Mouse (Mus musculus) liver, embryonic 14.5 days (tissue): ENCODE data around the gene Lcmt1. TPM values are rescaled to one million over a fixed set of nuclear protein-coding genes. Genes with fewer than 3 reads are reported as not detected.

Source experiments
- ATAC-seq: fragments of 200-750 bp; cut with Nextera tagmentation; 2 replicates; pipeline ENCODE4 v1.8.0; 2017; ENCODE audit warnings: moderate number of reproducible peaks, mild to moderate bottlenecking, moderate library complexity; ENCODE audit not compliant: insufficient read depth
- DNase-seq, 3 experiments: peaks; one replicate each; pipeline ENCODE4 v3.0.0-alpha.2; 2012 to 2013; ENCODE audit warnings: low read depth in 3 of 3, low spot score in 3 of 3
- H3K27ac ChIP-seq: fragments of 300-500 bp; sonication (generic); 2 replicates; pipeline ENCODE4 v1.5.1; 2014; ENCODE audit warnings: moderate library complexity, mild to moderate bottlenecking, control low read depth, inconsistent platforms
- H3K27me3 ChIP-seq: fragments of 300-500 bp; sonication (generic); 2 replicates; pipeline ENCODE4 v1.6.1; 2014; ENCODE audit warnings: mild to moderate bottlenecking, low read length, moderate library complexity; ENCODE audit not compliant: control insufficient read depth, insufficient read depth
- H3K36me3 ChIP-seq: fragments of 300-500 bp; sonication (generic); replicated peaks from 2 replicates; pipeline ENCODE4 v1.6.1; 2014; ENCODE audit warnings: low read depth; ENCODE audit not compliant: control insufficient read depth, insufficient read depth
- H3K4me1 ChIP-seq, 2 experiments: fragments of 200-500 bp in 1 of 2; fragments of 300-500 bp in 1 of 2; sonication (generic) in 1 of 2; replicated peaks; 2 replicates each; pipeline ENCODE4 v1.6.1; 2012 to 2014; ENCODE audit warnings: antibody characterized with exemption in 1 of 2, inconsistent platforms in 1 of 2, low read length in 1 of 2; ENCODE audit not compliant: control insufficient read depth in 2 of 2, insufficient read depth in 2 of 2
- H3K4me2 ChIP-seq: fragments of 300-500 bp; sonication (generic); 2 replicates; pipeline ENCODE4 v1.6.1; 2014; ENCODE audit warnings: low read depth, mild to moderate bottlenecking, control low read depth, moderate library complexity
- H3K4me3 ChIP-seq, 2 experiments: fragments of 200-500 bp in 1 of 2; fragments of 300-500 bp in 1 of 2; sonication (generic) in 1 of 2; 2 replicates each; pipeline ENCODE4 v1.5.1; 2012 to 2014; ENCODE audit warnings: low read depth in 2 of 2, low read length in 2 of 2, mild to moderate bottlenecking in 2 of 2, control low read depth in 1 of 2, inconsistent platforms in 1 of 2, moderate library complexity in 1 of 2; ENCODE audit not compliant: insufficient read depth in 1 of 2
- H3K9ac ChIP-seq: fragments of 300-500 bp; sonication (generic); replicated peaks from 2 replicates; pipeline ENCODE4 v1.6.1; 2014; ENCODE audit warnings: mild to moderate bottlenecking, control low read depth, moderate library complexity
- H3K9me3 ChIP-seq: fragments of 300-500 bp; sonication (generic); 2 replicates; pipeline ENCODE4 v1.6.1; 2016; ENCODE audit warnings: low read length, mixed read lengths; ENCODE audit not compliant: control insufficient read depth
- CTCF ChIP-seq: IDR thresholded peaks from 2 replicates; pipeline ENCODE4 v1.5.1; 2016; ENCODE audit warnings: antibody characterized with exemption, low read depth, control low read depth
- EP300 ChIP-seq: IDR thresholded peaks from 2 replicates; pipeline ENCODE4 v1.6.1; 2016; ENCODE audit warnings: antibody characterized with exemption, low read depth
- WGBS: fragments of 180-500 bp; shearing (Covaris S2); extraction: QIAGEN DNeasy Blood & Tissue Kit; methylation state at CpG from one replicate; pipeline ENCODE4 v1.1.7; 2014; ENCODE audit not compliant: insufficient replicate concordance; 5-methylcytosine and 5-hydroxymethylcytosine counted together
- polyA plus RNA-seq, 2 experiments: library from polyadenylated mRNA; depleted of rRNA in 1 of 2; stranded (reverse) in 1 of 2; unstranded in 1 of 2; fragments of >200 nt; fragmentation: Nextera tagmentation in 1 of 2; extraction: Ambion mirVana in 1 of 2; gene quantifications; 2 replicates each; pipeline versions ENCODE4 v1.2.1 to v1.2.3; 2012 to 2014

Lcmt1 gene
- polyA plus RNA-seq, 2 experiments, result 18.6 to 23.6 TPM

DNA sequence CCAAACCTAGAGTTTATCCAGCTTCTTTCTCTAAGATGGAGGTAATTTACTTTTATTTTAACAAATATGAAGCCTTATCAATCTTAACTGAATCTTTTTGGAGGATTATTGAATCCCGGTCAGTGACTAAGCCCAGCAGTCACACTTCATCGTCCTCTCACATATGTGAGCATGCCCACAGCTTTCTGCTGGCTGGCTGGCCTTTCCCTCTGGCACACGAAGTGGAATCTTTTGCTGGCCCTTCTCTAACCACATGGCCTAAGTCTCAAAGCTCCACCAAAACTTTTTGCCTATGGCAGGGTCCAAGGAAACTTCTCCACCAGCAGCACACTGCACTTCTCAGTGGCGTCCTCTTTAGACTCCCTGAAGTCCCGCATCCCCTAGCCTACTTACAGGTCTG is 27.7 kb upstream of the Lcmt1 start:
- ATAC-seq (no peak), DNase-seq (no peak)
- H3K27me3 ChIP-seq, result no peaks in the 10 kb centered on the region
- H3K4me1 ChIP-seq, result peaks cover 0 to 18% of the 10 kb centered on the region in 2 experiments; a peak in 3 of 4 replicates
- H3K9me3 ChIP-seq, result no peaks in the 10 kb centered on the region
- no peaks in the 10 kb centered on the region for H3K36me3 ChIP-seq
- 71% methylated on average over 5 of the region's 5 CpGs for WGBS
- no peak overlapping the region for H3K4me2 ChIP-seq
- no peak overlapping the region for H3K4me3 ChIP-seq
- no peak overlapping the region for H3K9ac ChIP-seq
- no peak for TF ChIP-seq CTCF
- no peak for TF ChIP-seq EP300
- no peak overlapping the region for H3K27ac ChIP-seq

DNA sequence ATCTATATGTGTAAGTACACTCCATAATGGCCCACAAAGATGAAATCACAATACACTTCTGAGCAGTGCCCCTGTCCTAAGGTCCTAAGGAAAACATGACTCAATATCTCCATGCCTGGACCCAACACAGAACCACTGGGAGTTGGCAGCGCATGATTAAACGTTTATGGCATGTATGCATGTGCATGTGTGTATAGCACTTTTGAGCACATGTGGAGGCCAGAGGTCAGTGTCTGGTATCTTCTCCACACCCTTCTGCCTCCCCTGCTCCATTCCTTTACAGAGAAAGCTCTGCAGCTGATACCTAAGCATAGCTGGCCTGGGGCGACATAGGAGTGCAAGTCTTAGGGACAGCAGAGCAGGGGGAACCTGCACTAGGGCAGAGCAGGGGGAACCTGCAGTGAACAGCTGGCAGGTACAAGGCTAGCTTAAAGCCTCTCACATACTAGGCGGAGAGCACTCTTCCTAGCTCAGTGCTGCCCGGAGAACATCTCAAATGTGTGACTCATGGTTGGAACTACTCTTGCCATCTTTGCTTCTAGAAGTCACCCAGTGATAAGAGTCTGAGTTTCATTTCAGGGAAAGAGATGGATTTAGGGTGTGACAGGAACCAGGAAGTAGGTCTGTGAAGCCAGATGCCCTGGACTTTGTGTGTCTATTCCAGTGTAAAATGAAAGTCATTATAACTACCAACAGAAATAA is 25.4 kb upstream of the Lcmt1 start:
- Histone ChIP-seq H3K4me3 (no peak overlapping the region), H3K4me1 (peaks cover 2 to 20% of the 10 kb centered on the region in 2 experiments), H3K27ac (no peak overlapping the region), H3K27me3 (no peaks in the 10 kb centered on the region), H3K9ac (no peak overlapping the region), H3K4me2 (no peak overlapping the region), H3K9me3 (no peaks in the 10 kb centered on the region), H3K36me3 (no peaks in the 10 kb centered on the region)
- WGBS, result 74% methylated on average over 5 of the region's 5 CpGs
- ATAC-seq (no peak), DNase-seq (no peak)
- TF ChIP-seq EP300 (no peak), CTCF (no peak)

DNA sequence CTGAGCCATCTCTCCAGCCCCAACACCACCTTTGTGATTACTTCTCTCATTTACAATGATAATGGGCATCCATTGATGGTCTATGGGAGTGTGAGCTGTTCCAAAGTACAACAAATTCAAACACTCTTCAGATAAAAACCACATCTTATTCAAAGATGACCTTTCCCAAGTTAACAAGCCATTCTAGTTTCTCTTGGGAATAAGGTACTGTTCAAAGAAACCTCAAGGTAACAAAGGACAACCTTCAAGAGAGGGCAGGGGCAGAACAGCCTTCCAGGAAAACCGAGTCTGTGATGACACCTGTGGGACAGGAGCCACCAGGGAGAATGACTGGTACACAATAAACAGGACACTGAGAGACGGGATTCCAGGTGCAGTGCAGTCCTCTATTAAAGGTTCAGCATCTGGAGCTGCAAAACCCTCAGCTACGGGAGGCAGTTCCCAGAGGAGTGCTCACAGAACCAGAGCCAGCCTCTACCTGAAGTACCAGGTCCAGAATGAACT is 24.5 kb upstream of the Lcmt1 start:
- Histone ChIP-seq H3K4me2 (no peak overlapping the region), H3K9me3 (no peaks in the 10 kb centered on the region), H3K36me3 (no peaks in the 10 kb centered on the region), H3K9ac (no peak overlapping the region), H3K4me1 (peaks cover 2 to 22% of the 10 kb centered on the region in 2 experiments), H3K27me3 (no peaks in the 10 kb centered on the region), H3K27ac (no peak overlapping the region), H3K4me3 (no peak overlapping the region)
- DNase-seq, result no peak
- ATAC-seq, result no peak
- WGBS, result 74% methylated on average over 3 of the region's 3 CpGs
- no peak for TF ChIP-seq CTCF
- no peak for TF ChIP-seq EP300

DNA sequence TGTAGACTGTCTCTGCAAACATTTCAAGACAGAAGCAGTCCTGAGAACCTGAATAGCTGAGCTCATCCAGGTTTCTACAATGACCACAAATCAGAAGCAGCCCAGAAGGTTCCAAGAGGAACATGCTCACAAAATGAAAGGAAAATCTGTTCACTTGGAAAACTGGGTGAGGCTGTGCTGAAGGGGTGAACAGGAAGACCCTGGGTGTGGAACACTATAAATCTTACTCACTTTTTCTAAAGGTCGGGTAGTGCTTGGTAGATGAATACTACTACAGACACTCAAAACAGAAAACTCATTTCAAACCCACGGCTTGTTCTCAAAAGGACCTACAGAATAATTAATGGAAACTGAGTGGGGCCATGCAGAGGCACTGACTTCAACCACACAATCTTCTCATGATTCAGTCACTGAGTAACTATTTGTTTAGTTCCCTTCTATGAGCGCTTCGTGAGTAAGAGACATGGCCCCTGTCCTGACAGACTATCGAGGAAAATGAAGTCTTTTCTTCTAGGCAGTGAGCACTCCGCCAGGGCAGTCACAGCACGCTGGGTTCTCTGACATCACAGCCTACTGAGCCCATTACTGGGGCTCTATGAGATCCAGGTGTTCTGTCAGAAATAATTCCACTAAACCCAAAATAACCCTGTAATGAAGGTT is 22.8 kb upstream of the Lcmt1 start:
- H3K9ac ChIP-seq, result no peak overlapping the region
- H3K36me3 ChIP-seq, result no peaks in the 10 kb centered on the region
- H3K4me2 ChIP-seq, result no peak overlapping the region
- WGBS, result 77% methylated on average over 7 of the region's 7 CpGs
- ATAC-seq, result no peak
- H3K4me3 ChIP-seq, result no peak overlapping the region
- no peak for DNase-seq
- TF ChIP-seq CTCF (no peak), EP300 (no peak)
- no peak overlapping the region for H3K27ac ChIP-seq
- H3K9me3 ChIP-seq, result no peaks in the 10 kb centered on the region
- peaks cover 7 to 33% of the 10 kb centered on the region in 2 experiments for H3K4me1 ChIP-seq
- H3K27me3 ChIP-seq, result no peaks in the 10 kb centered on the region

DNA sequence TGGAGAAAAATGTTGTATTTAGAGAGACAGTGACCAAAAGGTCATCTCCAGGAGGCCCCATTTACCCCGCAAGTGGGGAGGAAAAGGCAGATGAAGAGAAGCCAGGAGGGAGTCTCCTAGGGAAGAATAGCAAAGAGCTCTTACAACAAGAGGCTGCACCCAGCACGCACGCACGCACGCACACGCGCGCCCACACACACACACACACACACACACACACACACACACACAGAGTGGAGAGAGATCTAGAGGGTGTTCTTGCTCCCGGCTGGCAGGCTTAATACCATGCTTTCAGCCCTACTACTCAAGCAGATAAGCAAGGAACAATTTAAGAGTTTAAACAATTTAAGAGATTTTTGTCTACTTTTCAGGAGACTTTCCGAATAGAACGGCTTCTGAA is 19.8 kb upstream of the Lcmt1 start:
- WGBS, result 83% methylated on average over 11 of the region's 11 CpGs
- no peak overlapping the region for H3K4me3 ChIP-seq
- TF ChIP-seq CTCF, result no peak
- no peak for TF ChIP-seq EP300
- DNase-seq (no peak), ATAC-seq (no peak)
- H3K9ac ChIP-seq, result no peak overlapping the region
- no peaks in the 10 kb centered on the region for H3K9me3 ChIP-seq
- no peaks in the 10 kb centered on the region for H3K27me3 ChIP-seq
- H3K27ac ChIP-seq, result no peak overlapping the region
- H3K36me3 ChIP-seq, result no peaks in the 10 kb centered on the region
- H3K4me2 ChIP-seq, result no peak overlapping the region
- H3K4me1 ChIP-seq, result peaks cover 36 to 56% of the 10 kb centered on the region in 2 experiments
